In the genomic region with DNA sequence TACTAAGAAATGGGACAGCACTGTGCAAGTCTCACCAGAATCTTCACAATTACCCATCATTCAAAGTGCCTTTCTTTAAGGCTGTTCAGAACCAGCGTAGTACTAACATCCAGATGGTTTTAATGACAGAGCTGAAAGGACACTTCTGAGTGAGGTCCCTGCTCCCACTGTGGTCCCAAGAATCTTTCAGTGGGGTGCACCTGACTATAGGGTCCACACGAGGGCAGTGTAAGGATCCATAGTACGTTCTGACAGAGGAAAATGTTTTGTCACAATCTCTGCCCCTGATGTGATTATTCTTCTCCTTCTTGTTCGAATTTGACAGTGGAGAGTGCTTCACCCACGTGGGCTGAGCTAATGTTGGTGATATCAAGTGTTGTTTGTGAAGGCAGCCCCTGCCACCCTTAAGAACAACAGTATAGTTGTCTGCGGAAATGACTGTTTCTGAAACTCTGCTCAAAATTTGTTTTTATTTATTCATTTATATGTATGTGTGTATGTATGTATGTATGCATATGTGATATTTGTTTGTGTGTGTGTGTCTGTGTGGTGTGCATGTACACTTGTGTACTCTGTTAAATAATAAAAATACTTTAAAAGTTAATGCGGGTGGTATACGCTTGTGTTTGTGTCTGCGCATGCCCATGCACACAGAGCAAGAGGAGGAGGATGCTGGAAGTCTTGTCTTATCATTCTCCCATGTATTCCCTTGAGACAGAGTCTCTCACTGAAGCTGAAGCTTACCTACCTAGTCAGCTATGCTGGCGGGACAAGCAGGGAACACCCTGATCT, we compare ENCODE assay signal across 9 mouse cellular contexts.
DNase-seq lines count a peak whose midpoint lies in the region; ATAC-seq and TF ChIP-seq lines count a peak whose summit lies in the region.
"Had no signal": no experiment of that assay in that cellular context is flagged by ENCODE, and none has a peak within 500 bp of the region (broad histone marks: within the 10 kb centered on the region; RNA-seq: fewer than 3 reads in every experiment).

No protein-coding gene starts in this region.

- no peaks in the 10 kb centered on the region for H3K27me3 ChIP-seq in kidney, postnatal 0 days (ENCODE audit: insufficient read depth, low read length)
- H3K27me3 ChIP-seq in forebrain, postnatal 0 days (ENCODE audit: insufficient read depth, low read length) = no peaks in the 10 kb centered on the region

- no peaks in the 10 kb centered on the region for H3K36me3 ChIP-seq in kidney, postnatal 0 days (ENCODE audit: insufficient read depth, low read length)
- H3K36me3 ChIP-seq in forebrain, postnatal 0 days (ENCODE audit: insufficient read depth) = no peaks in the 10 kb centered on the region

- no peaks in the 10 kb centered on the region for H3K4me1 ChIP-seq in kidney, postnatal 0 days (replicated peaks; ENCODE audit: insufficient read depth, low read length)
- H3K4me1 ChIP-seq in forebrain, postnatal 0 days (ENCODE audit: insufficient read depth) = peaks cover 9% of the 10 kb centered on the region

- no peak overlapping the region for H3K4me2 ChIP-seq in kidney, postnatal 0 days (ENCODE audit: low read length)
- no peak overlapping the region for H3K4me2 ChIP-seq in forebrain, postnatal 0 days (ENCODE audit: low read depth)

- WGBS in kidney, postnatal 0 days = 68% methylated on average over 10 of the region's 10 CpGs
- 69% methylated on average over 10 of the region's 10 CpGs for WGBS in forebrain, postnatal 0 days

- no peak for ATAC-seq in kidney, postnatal 0 days (replicated peaks; ENCODE audit: low FRiP score, low read depth)
- ATAC-seq in forebrain, postnatal 0 days = peak; percentile 53

- H3K9me3 ChIP-seq in kidney, postnatal 0 days (replicated peaks; ENCODE audit: low read length) = no peaks in the 10 kb centered on the region
- H3K9me3 ChIP-seq in forebrain, postnatal 0 days (ENCODE audit: low read length) = no peaks in the 10 kb centered on the region

- peak; percentile 65 for TF ChIP-seq CTCF in kidney, postnatal 0 days (IDR thresholded peaks at IDR 0.05; ENCODE audit: low read depth)
- TF ChIP-seq CTCF in forebrain, postnatal 0 days (IDR thresholded peaks at IDR 0.05; ENCODE audit: low read depth) = peak; percentile 73

- H3K4me3 ChIP-seq in kidney, postnatal 0 days (replicated peaks; ENCODE audit: low read depth, low read length) = no peak overlapping the region
- no peak overlapping the region for H3K4me3 ChIP-seq in forebrain, postnatal 0 days (ENCODE audit: low read depth, low read length)

- no peak overlapping the region for H3K9ac ChIP-seq in kidney, postnatal 0 days (ENCODE audit: low read depth, low read length)
- H3K9ac ChIP-seq in forebrain, postnatal 0 days = no peak overlapping the region

- peak; percentile 25 for DNase-seq in kidney, postnatal 0 days (ENCODE audit: low spot score)
- no peak for DNase-seq in kidney, postnatal 25 days
- DNase-seq in right cerebral cortex, postnatal 10 days (ENCODE audit: low spot score in 2 of 2) = peak; percentile 48 to 51
- no peak for DNase-seq in right cerebral cortex, postnatal 36 days (ENCODE audit: low spot score in 2 of 2)
- DNase-seq in forebrain, postnatal 0 days = peak; percentile 65
- no peak for DNase-seq in spleen, postnatal 4 days (ENCODE audit: low spot score in 2 of 2)
- DNase-seq in embryo, embryonic 10.5 days (ENCODE audit: low spot score) = no peak
- DNase-seq: heart, adult 18-20 months; kidney, adult 8-10 months had no signal

- no peak overlapping the region for H3K27ac ChIP-seq in kidney, postnatal 0 days
- no peak overlapping the region for H3K27ac ChIP-seq in forebrain, postnatal 0 days (ENCODE audit: low read depth, low read length)

Comparison
In these comparisons a context has a peak if more than half of its experiments do, and no peak if none do; other contexts are left out.
1. DNase-seq: peak in kidney, postnatal 0 days (single experiment), right cerebral cortex, postnatal 10 days (2 of 2) and forebrain, postnatal 0 days (single experiment); none in kidney, postnatal 25 days (0 of 2), right cerebral cortex, postnatal 36 days (0 of 2), spleen, postnatal 4 days (0 of 2) and embryo, embryonic 10.5 days (single experiment).